Mouse (Mus musculus) E14TG2a.4 (cell line): ENCODE data around the gene Tapt1.

Source experiments
- CTCF ChIP-seq: conservative IDR thresholded peaks from 2 replicates; pipeline ENCODE4 v1.5.1; 2014; ENCODE audit warnings: low read length
- POU5F1 ChIP-seq: IDR thresholded peaks from 2 replicates; pipeline ENCODE4 v1.6.1; 2014; ENCODE audit warnings: low read length, borderline replicate concordance

DNA sequence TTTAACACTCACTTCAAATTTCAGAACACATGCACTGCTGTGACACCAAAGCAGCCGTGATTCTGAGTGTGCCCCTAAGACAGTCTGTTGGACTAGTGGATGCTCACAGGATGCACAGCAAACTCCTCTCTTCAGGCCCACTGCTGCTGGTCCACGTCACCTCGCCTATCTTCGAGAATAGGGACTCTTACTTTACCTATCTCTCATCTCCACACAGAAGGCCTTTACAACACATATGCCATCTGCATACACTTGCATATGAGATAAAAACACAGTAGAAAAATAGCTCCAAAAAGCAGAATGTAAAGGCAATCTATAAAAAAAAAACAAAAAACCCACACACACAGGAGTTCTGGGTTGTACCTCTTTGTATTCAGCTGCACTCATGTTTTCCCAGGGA lies 19.1 kb downstream of the Tapt1 start:
- TF ChIP-seq CTCF (no peak), POU5F1 (no peak)
